Mouse (Mus musculus): ENCODE measurements around the gene Snrnp27.
A peak's percentile ranks its signal among the peaks of the same experiment; 100 is the strongest.

Snrnp27 gene

DNA sequence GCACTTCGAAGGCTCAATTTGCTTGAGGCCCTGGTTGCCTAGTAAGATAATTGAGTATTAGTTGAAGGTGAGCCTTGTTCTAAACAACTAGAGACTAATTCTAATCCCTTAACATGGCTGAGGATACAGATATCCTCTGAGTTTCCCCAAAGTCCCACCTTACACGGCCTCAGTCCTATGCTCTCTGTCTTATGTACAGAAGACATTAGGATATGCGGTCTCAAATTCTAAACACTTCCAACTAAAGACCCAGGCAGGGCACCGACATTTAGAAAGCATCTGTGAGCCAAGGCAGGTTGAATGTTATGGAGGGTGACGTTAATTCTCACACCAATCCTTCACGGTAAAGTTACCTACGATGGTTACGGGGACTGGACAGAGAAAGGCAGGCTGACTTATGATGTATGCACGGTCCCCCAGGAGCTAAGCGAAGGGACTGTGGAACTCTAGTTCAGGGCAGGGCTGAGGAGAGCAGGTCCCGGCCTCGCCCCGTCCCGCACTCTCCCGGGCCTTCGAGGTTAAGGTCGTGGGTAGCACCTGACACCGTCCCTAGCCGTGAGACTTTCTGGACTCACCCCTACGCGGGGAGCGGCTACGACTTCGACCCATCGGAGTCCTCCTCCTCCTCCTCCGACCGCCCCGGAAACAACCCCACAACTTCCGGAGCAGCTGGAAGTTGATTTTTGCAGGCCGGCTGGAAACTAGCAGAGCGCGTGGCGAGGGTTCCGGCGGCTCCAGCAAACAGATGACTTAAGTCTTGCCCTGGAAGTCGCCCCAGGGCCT lies at the start of gene Snrnp27:
TSS of gene Snrnp27 (minus strand) at position 651 of the 783 bp plus-strand sequence.
- peak; percentile 96 for DNase-seq (ENCODE audit: extremely low spot score, low spot score)

DNA sequence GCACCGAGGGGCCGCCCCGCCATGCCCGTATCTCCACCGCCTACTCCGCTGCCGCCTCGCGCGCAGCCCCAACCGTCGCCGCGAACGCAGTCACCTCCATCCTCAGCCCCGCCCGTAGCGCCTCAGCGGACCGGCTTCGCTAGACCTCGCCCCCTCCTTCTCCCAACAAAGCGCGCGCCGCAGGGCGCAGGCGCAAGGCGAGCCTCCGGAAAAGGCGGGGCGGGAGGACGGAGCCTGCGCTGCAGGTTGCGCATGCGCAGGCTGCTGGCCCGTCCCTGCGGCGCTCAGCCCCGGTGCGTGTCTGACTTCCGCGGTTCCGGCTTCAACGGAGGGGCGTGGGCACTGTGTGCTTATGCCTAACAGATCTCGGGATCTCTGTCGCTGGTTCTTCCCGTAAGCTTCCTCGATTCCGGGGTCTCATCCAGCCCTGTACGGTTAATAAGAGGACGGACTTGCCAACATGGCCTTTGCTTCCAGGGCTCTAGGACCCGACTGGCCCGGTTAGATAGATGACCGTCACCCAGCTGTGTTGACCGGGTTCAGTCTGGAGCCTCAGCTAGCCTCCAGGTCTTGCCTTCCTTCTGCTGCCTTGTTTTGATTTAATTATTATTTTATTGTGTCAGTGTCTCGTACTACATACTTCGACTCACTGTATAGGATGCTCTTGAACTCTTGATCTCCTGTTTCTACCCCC lies 49.0 kb upstream of the Snrnp27 start, which contains the start of gene Gmcl1:
TSS of gene Gmcl1 (minus strand) at position 201 of the 694 bp plus-strand sequence.
- DNase-seq (ENCODE audit: extremely low spot score, low spot score): peak; percentile 95

DNA sequence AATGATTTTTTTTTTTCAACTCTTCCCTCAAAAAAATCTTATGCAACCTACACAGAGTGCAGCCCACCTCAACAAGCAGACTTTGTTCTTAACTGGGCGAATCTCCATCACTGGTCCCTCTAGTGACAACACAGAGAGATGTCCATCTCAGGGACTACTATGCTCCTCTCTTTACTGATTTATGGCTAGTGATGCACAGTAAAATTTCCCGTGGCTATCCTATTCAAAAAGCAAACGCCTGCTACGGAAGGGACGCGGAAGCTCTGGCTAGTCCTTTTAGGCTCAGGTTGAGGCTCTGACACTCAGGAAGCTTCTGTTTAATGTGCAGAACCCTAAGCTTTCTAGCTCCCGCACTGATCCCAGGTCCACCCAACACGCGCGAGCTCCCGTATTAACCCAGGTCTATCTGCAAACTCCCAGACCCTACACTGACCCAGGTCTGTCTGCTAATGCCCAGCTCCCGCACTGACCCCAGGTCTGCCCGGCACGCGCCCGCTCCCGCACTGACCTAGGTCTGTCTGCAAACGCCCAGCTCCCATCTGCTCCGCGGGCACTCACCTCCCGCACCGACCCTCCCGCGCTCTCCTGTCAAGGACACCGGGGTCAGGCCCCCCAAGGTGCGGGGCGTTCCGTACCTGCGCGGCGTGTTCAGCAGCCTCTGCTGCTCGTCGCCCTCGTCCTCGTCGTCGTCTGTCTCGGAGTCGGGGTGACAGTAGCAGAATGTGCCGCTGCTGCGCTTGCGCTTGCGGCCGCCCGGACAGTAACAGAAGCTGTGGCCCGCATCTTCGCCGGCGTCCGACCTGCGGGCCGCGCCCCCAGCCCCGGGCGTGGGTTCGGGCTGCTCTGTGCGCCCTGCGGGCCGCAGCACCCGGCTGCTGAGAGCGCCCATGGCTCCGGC lies 48.2 kb upstream of the Snrnp27 start:
- no peak for DNase-seq (ENCODE audit: extremely low spot score, low spot score)

DNA sequence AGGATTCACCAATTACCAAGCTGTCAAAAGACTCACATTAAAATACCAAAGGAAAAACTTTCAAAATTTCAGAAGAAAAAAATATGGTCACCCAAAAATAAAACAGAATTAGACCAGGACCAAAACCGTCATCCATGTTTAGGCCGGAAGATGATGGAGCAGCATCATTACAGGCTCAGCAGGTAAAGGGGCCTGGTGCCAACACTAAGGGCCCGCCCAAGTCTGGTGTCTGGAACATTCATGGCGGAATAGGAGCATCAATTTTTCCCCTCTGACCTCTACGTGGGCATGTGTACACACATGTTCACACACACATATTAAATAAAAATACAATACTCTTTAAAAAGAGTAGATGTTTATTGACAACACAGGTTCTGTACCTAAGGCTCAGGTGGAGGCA lies 44.4 kb upstream of the Snrnp27 start:
- no peak for DNase-seq (ENCODE audit: extremely low spot score, low spot score)

DNA sequence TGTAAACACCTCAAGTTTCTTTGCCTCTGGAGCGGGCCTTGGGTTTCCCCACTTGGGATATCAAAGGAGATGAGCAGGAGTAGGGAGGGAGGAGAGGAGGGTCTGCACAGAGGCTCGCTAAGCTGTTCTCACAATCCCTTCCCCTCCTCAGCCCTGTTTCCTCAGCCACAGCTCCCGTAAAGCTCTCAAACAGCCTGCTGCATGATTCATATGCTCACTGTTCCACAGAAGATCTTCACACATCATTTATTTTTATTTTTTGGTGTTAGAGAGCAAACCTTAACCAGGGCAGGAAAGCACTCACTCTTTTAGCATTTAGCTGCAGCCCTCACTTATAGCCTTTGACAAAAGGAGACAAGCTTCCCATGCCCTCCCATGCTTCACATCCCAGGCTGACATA lies 37.7 kb upstream of the Snrnp27 start:
- no peak for DNase-seq (ENCODE audit: extremely low spot score, low spot score)

DNA sequence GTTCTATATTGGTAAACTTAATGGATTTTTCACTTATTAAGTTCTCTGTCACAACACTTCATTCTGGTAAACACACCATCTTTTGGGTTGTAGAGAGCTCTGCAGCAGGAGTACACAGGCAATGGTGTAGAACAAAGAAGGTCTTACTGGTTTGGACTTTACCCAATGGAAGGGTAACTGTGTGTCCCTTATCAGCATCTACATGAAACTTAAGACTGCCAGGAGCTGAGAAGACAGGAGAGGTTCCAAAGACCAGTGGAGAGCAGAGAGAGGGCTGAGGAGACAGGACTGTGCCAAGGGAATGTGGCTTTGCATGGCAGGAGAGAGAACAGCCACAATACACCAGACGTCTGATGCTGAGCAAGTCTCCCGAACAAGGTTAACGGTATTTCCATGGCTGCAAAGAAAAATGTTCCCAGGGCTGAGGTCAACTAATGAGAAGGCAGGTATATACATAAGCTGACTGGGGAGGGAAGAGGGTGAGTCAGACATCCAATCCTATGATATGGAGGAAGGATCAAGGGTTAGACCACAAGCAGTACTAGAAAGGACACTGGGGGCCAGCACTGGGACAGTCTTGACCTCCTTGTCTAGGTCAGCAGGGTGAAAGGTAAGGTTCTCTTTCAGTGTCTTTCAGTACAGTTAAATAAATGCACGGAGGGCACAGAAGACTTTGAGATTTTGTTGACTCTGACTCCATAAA lies 23.9 kb upstream of the Snrnp27 start:
- no peak for DNase-seq (ENCODE audit: extremely low spot score, low spot score)

DNA sequence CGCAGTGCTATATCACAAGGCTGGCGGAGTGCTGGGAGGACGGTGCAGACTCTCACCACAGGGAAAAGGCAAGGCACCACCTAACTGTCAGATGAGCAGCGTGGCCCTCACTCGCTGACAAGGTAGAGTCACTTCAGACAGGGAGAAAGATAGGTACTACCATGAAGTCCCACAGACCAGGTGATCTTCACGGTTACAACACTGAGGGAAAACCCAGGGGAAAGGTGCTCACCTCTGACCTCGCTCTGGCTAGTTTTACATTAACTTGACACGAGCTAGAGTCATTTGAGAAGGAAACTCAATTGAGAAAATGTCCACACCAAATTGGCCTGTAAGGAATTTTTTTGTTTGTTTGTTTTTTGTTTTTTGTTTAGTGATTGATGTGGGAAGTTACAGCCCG lies 18.3 kb upstream of the Snrnp27 start:
- no peak for DNase-seq (ENCODE audit: extremely low spot score, low spot score)

DNA sequence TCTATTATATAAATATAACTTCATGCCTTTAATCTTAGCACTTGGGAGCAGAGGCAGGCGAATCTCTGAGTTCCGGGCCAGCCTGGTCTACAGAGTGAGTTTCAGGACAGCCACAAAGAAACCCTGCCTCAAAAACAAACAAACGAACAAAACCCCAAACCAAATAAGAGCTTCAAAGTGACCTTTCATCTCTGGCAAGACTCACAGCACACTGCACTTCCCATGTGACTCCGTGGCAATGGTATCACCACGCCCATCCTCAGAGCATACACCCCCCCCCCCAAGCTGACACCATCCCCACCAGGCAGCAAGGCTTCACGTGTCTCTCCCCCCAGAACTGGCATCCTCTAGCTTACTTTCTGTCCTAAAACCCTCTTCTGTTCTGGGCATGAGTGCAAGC lies 13.6 kb upstream of the Snrnp27 start:
- no peak for DNase-seq (ENCODE audit: extremely low spot score, low spot score)

DNA sequence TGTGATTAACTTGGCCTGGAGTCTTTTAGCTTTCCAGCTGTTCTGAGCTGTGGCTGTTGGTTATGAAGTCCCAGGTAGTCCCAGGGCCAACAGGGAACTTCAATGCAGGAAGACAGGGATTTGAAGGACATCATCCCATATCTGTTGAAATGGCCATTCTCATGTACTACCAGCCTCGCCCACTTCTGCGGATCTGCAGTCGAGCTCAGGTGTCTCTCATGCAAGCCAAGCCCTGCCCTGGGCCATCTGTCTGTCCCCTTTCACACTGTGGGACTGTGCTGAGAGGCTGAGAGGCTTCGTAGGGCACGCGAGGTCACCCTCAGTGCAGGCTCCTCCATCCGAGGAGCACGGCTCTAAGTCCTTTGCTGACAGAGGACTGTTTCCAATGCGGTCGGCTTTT lies 11.9 kb upstream of the Snrnp27 start:
- no peak for DNase-seq (ENCODE audit: extremely low spot score, low spot score)

DNA sequence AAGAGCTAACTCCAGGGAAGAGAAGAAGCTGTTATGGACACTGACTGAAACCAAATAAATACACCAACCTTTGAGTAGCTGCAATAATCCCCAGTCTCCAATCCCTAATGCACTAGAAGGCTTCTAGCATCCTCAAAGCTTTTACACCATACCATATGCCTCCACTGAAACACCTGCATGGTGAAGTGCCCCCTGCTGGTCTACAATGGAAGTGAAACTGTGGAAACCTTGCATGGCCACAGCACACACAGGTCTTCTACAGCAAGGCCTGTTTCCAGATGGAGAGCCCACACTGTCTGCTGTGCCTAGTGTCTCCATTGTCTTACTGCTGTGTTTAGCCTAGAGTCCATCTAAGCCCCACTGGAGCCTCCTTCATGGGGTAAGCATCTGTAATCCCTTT lies 10.1 kb upstream of the Snrnp27 start:
- peak; percentile 52 for DNase-seq (ENCODE audit: extremely low spot score, low spot score)

DNA sequence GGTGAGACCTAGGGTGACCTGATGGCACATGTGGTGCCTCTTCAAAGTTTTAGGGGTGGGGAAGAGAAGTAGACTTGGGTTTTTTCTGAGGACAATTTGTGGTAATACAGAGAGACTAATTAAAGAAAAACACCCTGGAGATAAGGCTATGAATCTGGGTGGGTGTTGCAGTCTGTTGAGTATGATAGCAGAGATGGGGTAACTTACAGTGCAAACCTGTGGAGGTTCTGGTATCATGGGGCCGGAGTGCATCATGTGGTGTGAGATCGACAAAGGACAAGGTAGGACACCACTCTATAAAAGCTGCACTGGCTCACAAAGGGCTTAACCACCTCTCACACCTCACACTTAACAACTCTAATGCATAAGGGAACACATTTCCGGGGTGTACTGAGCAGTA lies 5.3 kb upstream of the Snrnp27 start:
- DNase-seq (ENCODE audit: extremely low spot score, low spot score): no peak

DNA sequence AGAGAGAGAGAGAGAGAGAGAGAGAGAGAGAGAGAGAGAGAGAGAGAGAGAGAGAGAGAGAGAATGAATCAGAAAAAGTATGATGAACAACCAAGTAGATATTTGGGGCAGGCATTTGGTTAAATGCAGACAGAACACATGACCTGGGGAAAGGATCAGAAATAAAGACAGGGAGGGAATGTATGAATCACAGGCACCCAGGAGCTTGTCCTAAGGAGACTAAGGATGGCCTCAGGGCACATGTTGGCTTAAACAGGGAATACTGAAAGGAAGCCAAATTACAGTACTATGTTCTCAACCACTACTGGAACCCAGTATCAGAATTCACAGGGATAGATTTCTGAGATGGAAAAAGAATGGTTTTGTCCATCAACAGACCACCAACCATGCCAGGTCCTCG lies 2.6 kb upstream of the Snrnp27 start:
- no peak for DNase-seq (ENCODE audit: extremely low spot score, low spot score)

DNA sequence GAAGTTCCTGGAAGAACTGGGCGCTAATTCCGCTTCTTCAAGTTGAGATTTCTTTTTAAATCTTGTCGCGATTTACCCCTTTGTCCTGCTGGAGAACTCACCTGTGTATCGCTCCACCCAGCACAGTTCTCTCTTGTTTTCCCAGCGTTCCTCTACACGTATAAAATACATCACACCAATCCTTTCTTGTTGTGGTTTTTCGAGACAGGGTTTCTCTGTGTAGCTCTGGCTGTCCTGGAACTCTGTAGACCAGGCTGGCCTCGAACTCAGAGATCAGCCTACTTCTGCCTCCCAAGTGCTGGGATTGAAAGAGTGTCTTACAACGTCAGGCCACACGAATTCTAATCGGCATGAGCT lies 311 bp upstream of the Snrnp27 start:
- no peak for DNase-seq (ENCODE audit: extremely low spot score, low spot score)

DNA sequence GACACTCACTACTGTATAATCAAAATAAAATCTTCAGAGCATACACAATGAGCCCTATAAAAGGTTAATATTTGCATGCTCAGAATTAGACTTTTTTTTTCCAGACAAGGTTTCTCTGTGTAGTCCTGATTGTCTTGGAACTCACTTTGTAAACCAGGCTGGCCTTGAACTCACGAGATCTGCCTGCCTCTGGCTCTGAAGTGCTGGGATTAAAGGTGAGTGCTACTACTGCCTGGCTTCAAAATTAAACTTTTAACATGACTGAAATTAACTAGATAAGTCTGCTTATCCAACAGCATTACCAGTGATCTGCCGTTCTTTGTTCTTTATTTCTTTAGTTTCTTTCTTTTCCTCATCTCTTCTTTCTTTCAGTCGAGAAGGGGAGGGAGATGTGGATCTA lies 3.0 kb downstream of the Snrnp27 start:
- no peak for DNase-seq (ENCODE audit: extremely low spot score, low spot score)

DNA sequence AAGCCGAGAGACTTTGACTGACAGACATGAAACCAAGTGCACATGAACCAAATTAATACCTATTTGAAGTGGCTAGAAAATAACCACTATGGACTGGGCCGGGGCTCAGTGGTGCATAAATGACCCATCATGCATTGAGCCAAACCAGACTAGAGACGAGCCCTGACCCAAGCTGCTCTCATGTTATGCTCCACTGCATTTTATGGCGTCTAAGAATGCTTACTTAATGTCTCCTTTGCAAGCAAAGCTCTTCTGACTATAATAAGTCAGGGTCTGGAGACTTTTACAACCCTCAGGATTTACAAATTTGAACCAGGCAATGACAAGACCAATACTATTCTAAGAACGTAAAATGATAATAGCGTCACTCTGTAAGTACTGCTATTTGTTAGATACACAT lies 6.0 kb downstream of the Snrnp27 start:
- DNase-seq (ENCODE audit: extremely low spot score, low spot score): no peak

DNA sequence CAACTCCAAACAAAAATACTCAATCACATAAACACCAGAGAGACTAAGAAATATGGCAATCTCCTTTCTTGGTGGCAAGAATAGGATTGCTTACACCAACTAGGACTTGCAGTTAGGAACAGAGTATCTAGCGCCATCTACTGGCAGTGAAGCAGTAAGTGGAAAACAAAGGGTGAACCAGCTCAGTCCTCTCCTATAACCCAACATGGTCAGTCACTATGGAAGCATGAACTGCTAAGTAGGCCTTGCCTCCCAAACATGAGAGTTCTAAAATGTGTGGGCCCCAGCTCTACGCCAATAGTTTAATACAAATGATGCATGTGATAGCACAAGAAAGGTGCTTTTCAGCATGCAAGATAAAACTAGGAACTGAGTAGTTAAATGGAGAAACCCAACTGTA lies 13.4 kb downstream of the Snrnp27 start:
- DNase-seq (ENCODE audit: extremely low spot score, low spot score): peak; percentile 43

DNA sequence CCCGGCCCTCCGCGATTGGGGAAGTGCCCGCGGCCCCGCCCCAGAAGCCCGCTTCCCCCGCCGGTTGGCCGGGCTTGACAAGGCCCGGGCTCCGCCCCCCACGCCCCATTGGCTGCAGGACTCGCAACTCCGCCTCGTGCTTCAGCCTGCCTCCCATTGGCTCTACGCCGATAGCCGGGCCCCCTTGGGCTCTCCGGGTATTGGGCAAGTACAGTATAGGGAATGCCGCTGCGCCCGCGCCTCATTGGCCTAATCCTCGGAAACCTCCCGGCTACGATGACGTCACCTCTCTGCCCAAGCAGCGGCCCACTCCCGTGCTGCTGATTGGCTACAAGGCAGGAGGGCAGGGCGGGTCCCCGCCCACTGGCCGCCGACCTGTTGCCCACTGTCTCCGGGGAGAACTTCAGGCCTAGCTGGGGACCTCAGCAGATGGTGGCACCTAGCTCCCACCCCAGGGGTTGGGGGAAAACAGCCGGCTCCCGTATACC lies 15.0 kb downstream of the Snrnp27 start:
- DNase-seq (ENCODE audit: extremely low spot score, low spot score): peak; percentile 99

DNA sequence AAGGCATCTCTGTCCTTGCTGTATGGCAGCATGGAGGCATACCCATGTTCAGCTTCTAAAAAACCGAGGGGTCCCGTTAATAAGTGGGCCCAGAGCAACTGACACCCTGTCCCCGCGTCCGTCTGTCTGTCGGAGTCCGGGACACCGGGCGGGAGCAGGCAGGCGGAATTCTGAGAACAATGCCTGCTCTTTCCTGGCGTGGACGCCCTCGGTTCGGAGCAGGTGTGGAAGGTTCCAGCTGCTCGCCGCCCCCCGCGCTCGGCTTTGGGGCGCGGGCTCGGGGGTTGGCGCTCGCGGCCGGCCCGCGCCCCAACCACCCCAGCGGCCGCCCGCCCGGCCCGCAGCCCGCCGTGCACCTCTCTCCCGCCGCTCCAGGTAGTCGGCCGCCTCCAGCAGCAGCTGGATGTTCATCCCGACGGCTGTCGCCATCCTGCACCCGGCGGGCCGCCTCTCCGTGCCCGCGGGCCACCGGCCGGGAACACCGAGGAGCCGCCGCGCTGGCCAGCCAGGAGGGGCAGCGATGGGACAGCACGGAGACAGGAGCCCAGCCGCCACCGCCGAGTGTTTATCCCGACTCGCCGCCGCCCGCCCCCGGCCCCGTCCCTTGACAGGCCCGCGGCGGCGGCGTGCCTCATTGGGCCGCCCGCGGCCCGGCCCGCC lies 15.6 kb downstream of the Snrnp27 start, which contains the start of gene Mxd1:
TSS of gene Mxd1 (minus strand) at position 582 of the 660 bp plus-strand sequence.
- DNase-seq (ENCODE audit: extremely low spot score, low spot score): no peak

DNA sequence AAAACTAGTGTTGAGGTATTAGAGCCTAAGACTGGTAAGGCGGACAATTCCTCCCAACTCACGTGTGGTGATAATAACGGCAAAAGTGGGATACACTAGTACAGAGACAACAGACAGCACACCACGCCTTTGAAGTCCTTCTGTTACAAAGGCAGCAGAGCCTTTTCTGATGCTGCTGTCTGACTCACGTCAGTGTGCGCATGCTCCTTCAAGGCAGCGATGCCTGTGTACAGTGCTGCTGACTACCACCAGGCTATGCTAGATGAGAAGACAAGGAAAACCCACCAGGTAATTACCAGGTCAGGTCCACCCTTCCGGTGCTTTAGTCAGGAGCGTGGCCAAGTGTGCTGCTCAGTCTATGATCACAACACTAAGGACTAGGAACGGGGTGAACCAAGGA lies 17.3 kb downstream of the Snrnp27 start:
- DNase-seq (ENCODE audit: extremely low spot score, low spot score): no peak

DNA sequence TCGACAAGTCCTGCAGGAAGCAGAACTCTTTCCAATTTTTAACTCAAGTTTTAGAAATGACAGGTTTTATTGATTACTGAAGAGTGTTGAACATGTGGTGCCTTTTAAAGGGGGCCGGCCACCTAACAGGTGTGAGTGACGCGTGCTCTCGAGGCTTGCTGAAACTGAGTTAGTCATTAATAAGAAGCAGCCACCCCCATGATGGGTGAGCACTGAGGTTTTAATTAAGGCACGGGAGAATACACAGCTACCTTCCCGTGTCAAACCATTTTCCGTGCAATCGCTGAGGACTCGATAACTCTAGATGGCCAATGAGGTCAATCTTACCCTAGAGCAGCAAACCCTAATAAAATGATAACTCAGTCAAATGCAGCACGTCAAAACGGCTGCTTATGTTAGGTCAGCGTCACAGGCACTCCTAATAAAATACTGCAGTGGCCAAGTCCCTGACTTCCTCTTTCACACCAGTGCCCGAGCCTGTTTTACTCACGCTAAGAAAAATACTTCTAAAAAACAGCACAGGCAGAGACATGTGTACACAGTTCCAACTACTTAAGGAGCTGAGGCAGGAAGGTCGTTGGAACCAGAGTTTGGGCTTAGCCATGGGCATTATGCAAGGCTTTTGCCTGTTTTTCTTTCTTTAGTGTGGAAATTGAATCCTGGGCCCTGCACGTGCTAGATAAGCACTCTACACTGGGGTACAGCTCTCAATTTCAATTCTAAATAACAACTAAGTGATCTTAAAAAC lies 18.6 kb downstream of the Snrnp27 start:
- no peak for DNase-seq (ENCODE audit: extremely low spot score, low spot score)

All from neural tube, embryonic 10.5 days (tissue).